Mouse (Mus musculus) layer of hippocampus, adult 2 months (tissue): ENCODE measurements around the gene 9430038I01Rik. TPM values are rescaled to one million over a fixed set of nuclear protein-coding genes. Genes with fewer than 3 reads are reported as not detected.

Source experiments
- DNase-seq, 2 experiments: peaks; one replicate each; pipeline ENCODE4 v3.0.0; 2022; ENCODE audit warnings: low spot score in 2 of 2
- H3K27ac ChIP-seq: fragments of 200-600 bp; 2 replicates; pipeline ENCODE4 v1.8.1; 2022
- H3K4me3 ChIP-seq: fragments of 200-600 bp; 2 replicates; pipeline ENCODE4 v1.8.1; 2022; ENCODE audit warnings: mild to moderate bottlenecking
- CTCF ChIP-seq: fragments of 200-600 bp; conservative IDR thresholded peaks from 2 replicates; pipeline ENCODE4 v1.8.1; 2022; ENCODE audit warnings: antibody characterized with exemption, mild to moderate bottlenecking, moderate library complexity
- total RNA-seq, 2 experiments: library from RNA; stranded (reverse); gene quantifications; 2 replicates each; pipeline ENCODE4 v1.2.3; 2021

Gene 9430038I01Rik
- total RNA-seq, 2 experiments from 2014 or later, result 3.6 to 5.5 TPM

GRCm38 (mm10) chr7:137333951-137334350, 76.6 kb downstream of the 9430038I01Rik start:
- no peak for DNase-seq
- Histone ChIP-seq H3K27ac (no peak overlapping the region), H3K4me3 (no peak overlapping the region)
- TF ChIP-seq CTCF, result no peak

Other genes with a start within 250 kb of the 9430038I01Rik start
- 1 to 10 TPM in 1 of 2 experiments, under 1 TPM in 1; 0.66 to 1.3 TPM for gene Ebf3, start 96.3 kb downstream of the 9430038I01Rik start, total RNA-seq
- 10 to 100 TPM; 92.3 to 98.7 TPM for gene Glrx3, start 26.9 kb upstream of the 9430038I01Rik start, total RNA-seq